Mouse (Mus musculus) thymus, postnatal 0 days (tissue): Measurements from ENCODE around the gene Arhgef40. TPM values are rescaled to one million over a fixed set of nuclear protein-coding genes. Genes with fewer than 3 reads are reported as not detected.

Experiments
- DNase-seq: peaks from one replicate; pipeline ENCODE4 v3.0.0-alpha.2; 2015; ENCODE audit warnings: low spot score
- polyA plus RNA-seq: library from polyadenylated mRNA; unstranded; fragments of >200 nt; fragmentation: Nextera tagmentation; extraction: Ambion mirVana; gene quantifications from 2 replicates; pipeline ENCODE4 v1.2.1, GENCODE M21; 2015

Gene Arhgef40
- polyA plus RNA-seq, result 26.9 and 27.0 TPM in 2 replicates

GRCm38 (mm10) chr14:51984247-51985231 lies at the start of gene Arhgef40:
Gene Arhgef40, plus strand, starts transcription at chr14:51984719.
- DNase-seq, result peak; percentile 39

GRCm38 (mm10) chr14:51939005-51939404 lies 45.5 kb upstream of the Arhgef40 start:
- DNase-seq, result no peak

- no peak for DNase-seq
Measured at GRCm38 (mm10) chr14:51940944-51941560, 43.5 kb upstream of the Arhgef40 start.

GRCm38 (mm10) chr14:51941577-51941976 lies 42.9 kb upstream of the Arhgef40 start:
- DNase-seq, result no peak

- DNase-seq, result no peak
Measured at GRCm38 (mm10) chr14:51942236-51942635, 42.3 kb upstream of the Arhgef40 start.

GRCm38 (mm10) chr14:51943336-51943735 lies 41.2 kb upstream of the Arhgef40 start:
- DNase-seq, result no peak

GRCm38 (mm10) chr14:51960316-51960715 lies 24.2 kb upstream of the Arhgef40 start:
- no peak for DNase-seq

- no peak for DNase-seq
Measured at GRCm38 (mm10) chr14:51967400-51967799, 17.1 kb upstream of the Arhgef40 start.

- DNase-seq, result no peak
Measured at GRCm38 (mm10) chr14:51979252-51979651, 5.3 kb upstream of the Arhgef40 start.

GRCm38 (mm10) chr14:51983251-51983650 lies 1.3 kb upstream of the Arhgef40 start:
- no peak for DNase-seq

- DNase-seq, result no peak
Measured at GRCm38 (mm10) chr14:51983855-51984246, 668 bp upstream of the Arhgef40 start.

- DNase-seq, result no peak
Measured at GRCm38 (mm10) chr14:51985301-51986152, 1.0 kb downstream of the Arhgef40 start.

GRCm38 (mm10) chr14:51986153-51986505 lies 1.6 kb downstream of the Arhgef40 start:
- no peak for DNase-seq

- no peak for DNase-seq
Measured at GRCm38 (mm10) chr14:51987177-51987576, 2.7 kb downstream of the Arhgef40 start.

GRCm38 (mm10) chr14:51988731-51989130 lies 4.2 kb downstream of the Arhgef40 start:
- no peak for DNase-seq

GRCm38 (mm10) chr14:51989461-51989970 lies 5.0 kb downstream of the Arhgef40 start:
- DNase-seq, result peak; percentile 36

- DNase-seq, result no peak
Measured at GRCm38 (mm10) chr14:51994453-51994852, 9.9 kb downstream of the Arhgef40 start.

- DNase-seq, result no peak
Measured at GRCm38 (mm10) chr14:51995219-51995871, 10.8 kb downstream of the Arhgef40 start.

GRCm38 (mm10) chr14:51996231-51996841 lies 11.8 kb downstream of the Arhgef40 start:
- DNase-seq, result no peak

- no peak for DNase-seq
Measured at GRCm38 (mm10) chr14:51996866-51997265, 12.3 kb downstream of the Arhgef40 start.
